Mouse (Mus musculus) left cerebral cortex, postnatal 4 days (tissue): ENCODE measurements around the gene Dennd6a. TPM values are rescaled to one million over a fixed set of nuclear protein-coding genes. Genes with fewer than 3 reads are reported as not detected.
A peak's percentile ranks its signal among the peaks of the same experiment; 100 is the strongest.

Source experiments
- DNase-seq: peaks from one replicate; pipeline ENCODE4 v3.0.0-alpha.2; 2022
- intact Hi-C: fragments of 180-260 bp; cut with DNase I; formaldehyde crosslinking; loops from one replicate; pipeline ENCODE4 v1.15.1; 2025
- total RNA-seq, 2 experiments: library from RNA; stranded (reverse); gene quantifications; 2 replicates each; pipeline ENCODE4 v1.2.3; 2021

Dennd6a gene
- total RNA-seq, 2 experiments from 2014 or later = 19.7 to 22.7 TPM

GRCm38 (mm10) chr14:26569880-26570279 lies 3.8 kb upstream of the Dennd6a start:
- intact Hi-C loops = loop anchor here (10.0 kb wide), 1 partner anchor 65 kb away; the partner anchor contains the start of gene Arf4
- DNase-seq = no peak

- DNase-seq = no peak
- intact Hi-C loops = loop anchor here (10.0 kb wide), 1 partner anchor 63 kb away; the partner anchor contains the start of gene Arf4
Measured at GRCm38 (mm10) chr14:26571951-26572675, 1.5 kb upstream of the Dennd6a start.

- intact Hi-C loops = loop anchor here (10.0 kb wide), 1 partner anchor 58 kb away; the partner anchor contains the start of gene Arf4
- no peak for DNase-seq
Measured at GRCm38 (mm10) chr14:26576255-26576780, 2.7 kb downstream of the Dennd6a start.

- DNase-seq = no peak
- intact Hi-C loops = loop anchor here (10.0 kb wide), 1 partner anchor 56 kb away; the partner anchor contains the start of gene Arf4
Measured at GRCm38 (mm10) chr14:26578791-26579191, 5.1 kb downstream of the Dennd6a start.

GRCm38 (mm10) chr14:26579346-26580343 lies 6.0 kb downstream of the Dennd6a start:
- DNase-seq = peak; percentile 89
- intact Hi-C loops = loop anchor here (5.0 to 10.0 kb wide), 3 partner anchors 47 to 92 kb away; partner anchors contain the start of genes Arf4 and Slmap

GRCm38 (mm10) chr14:26583645-26584044 lies 10.0 kb downstream of the Dennd6a start:
- DNase-seq = no peak
- intact Hi-C loops = loop anchor here (5.0 kb wide), 2 partner anchors 51 to 96 kb away; partner anchors contain the start of gene Slmap

- DNase-seq = no peak
- intact Hi-C loops = no loop called here
Measured at GRCm38 (mm10) chr14:26587116-26587515, 13.5 kb downstream of the Dennd6a start.

GRCm38 (mm10) chr14:26591353-26591752 lies 17.7 kb downstream of the Dennd6a start:
- intact Hi-C loops = no loop called here
- no peak for DNase-seq

- intact Hi-C loops = no loop called here
Measured at GRCm38 (mm10) chr14:26593281-26593895, 19.7 kb downstream of the Dennd6a start.

GRCm38 (mm10) chr14:26595167-26595566 lies 21.5 kb downstream of the Dennd6a start:
- intact Hi-C loops = no loop called here

More at GRCm38 (mm10) chr14:26593281-26593895, 19.7 kb downstream of the Dennd6a start:
- DNase-seq = no peak

GRCm38 (mm10) chr14:26595695-26596365 lies 22.2 kb downstream of the Dennd6a start:
- intact Hi-C loops = no loop called here
- DNase-seq = no peak

More at GRCm38 (mm10) chr14:26595167-26595566, 21.5 kb downstream of the Dennd6a start:
- no peak for DNase-seq

- intact Hi-C loops = no loop called here
Measured at GRCm38 (mm10) chr14:26605354-26605753, 31.7 kb downstream of the Dennd6a start.

GRCm38 (mm10) chr14:26609674-26610073 lies 36.0 kb downstream of the Dennd6a start:
- DNase-seq = no peak
- intact Hi-C loops = loop anchor here (10.0 kb wide), 1 partner anchor 125 kb away; no protein-coding TSS in a partner anchor

More at GRCm38 (mm10) chr14:26605354-26605753, 31.7 kb downstream of the Dennd6a start:
- DNase-seq = no peak

- intact Hi-C loops = loop anchor here (10.0 kb wide), 1 partner anchor 126 kb away; no protein-coding TSS in a partner anchor
- no peak for DNase-seq
Measured at GRCm38 (mm10) chr14:26610689-26611088, 37.0 kb downstream of the Dennd6a start.

GRCm38 (mm10) chr14:26625301-26625700 lies 51.6 kb downstream of the Dennd6a start:
- intact Hi-C loops = loop anchor here (10.0 kb wide), 1 partner anchor 320 kb away; no protein-coding TSS in a partner anchor
- no peak for DNase-seq

- intact Hi-C loops = loop anchor here (10.0 kb wide), 1 partner anchor 318 kb away; no protein-coding TSS in a partner anchor
- no peak for DNase-seq
Measured at GRCm38 (mm10) chr14:26626605-26627140, 53.0 kb downstream of the Dennd6a start.

GRCm38 (mm10) chr14:26637025-26637850 lies 63.6 kb downstream of the Dennd6a start:
- DNase-seq = peak; percentile 11
- intact Hi-C loops = loop anchor here (10.0 kb wide), 1 partner anchor 62 kb away; the partner anchor contains the start of gene Dennd6a
